Mouse (Mus musculus): ENCODE measurements around the gene Gm21985. TPM values are rescaled to one million over a fixed set of nuclear protein-coding genes. Genes with fewer than 3 reads are reported as not detected.
"Not testable (repeated sequence)": the region's sequence is repeated elsewhere in the genome, so short reads cannot be mapped to it uniquely, and the experiment has no call there.

The Gm21985 gene
- polyA plus RNA-seq, 1 experiment from 2014 or later: not detected

GRCm38 (mm10) chr2:112267547-112268269, 1.6 kb downstream of the Gm21985 start:
- H3K27ac ChIP-seq: no peak overlapping the region
- H3K27me3 ChIP-seq: no peaks in the 10 kb centered on the region
- peaks cover 59% of the 10 kb centered on the region for H3K4me1 ChIP-seq (replicated peaks)
- H3K4me3 ChIP-seq (replicated peaks): peak overlapping the region; percentile 86
- H3K9ac ChIP-seq (replicated peaks): no peak overlapping the region
- H3K4me2 ChIP-seq (replicated peaks): peak overlapping the region; percentile 89
- ATAC-seq: no peak
- H3K9me3 ChIP-seq: no peaks in the 10 kb centered on the region
- H3K36me3 ChIP-seq: no peaks in the 10 kb centered on the region
- WGBS: 82% methylated on average over 8 of the region's 8 CpGs

- WGBS: 88% methylated on average over 2 of the region's 2 CpGs
- Histone ChIP-seq H3K4me3 (replicated peaks) (no peak overlapping the region), H3K4me1 (replicated peaks) (peaks cover 48% of the 10 kb centered on the region), H3K4me2 (replicated peaks) (peak overlapping the region; percentile 22), H3K9ac (replicated peaks) (no peak overlapping the region), H3K27me3 (no peaks in the 10 kb centered on the region), H3K36me3 (no peaks in the 10 kb centered on the region), H3K27ac (no peak overlapping the region), H3K9me3 (no peaks in the 10 kb centered on the region)
- no peak for ATAC-seq
Observed at GRCm38 (mm10) chr2:112270011-112270410, 3.9 kb downstream of the Gm21985 start.

DNA sequence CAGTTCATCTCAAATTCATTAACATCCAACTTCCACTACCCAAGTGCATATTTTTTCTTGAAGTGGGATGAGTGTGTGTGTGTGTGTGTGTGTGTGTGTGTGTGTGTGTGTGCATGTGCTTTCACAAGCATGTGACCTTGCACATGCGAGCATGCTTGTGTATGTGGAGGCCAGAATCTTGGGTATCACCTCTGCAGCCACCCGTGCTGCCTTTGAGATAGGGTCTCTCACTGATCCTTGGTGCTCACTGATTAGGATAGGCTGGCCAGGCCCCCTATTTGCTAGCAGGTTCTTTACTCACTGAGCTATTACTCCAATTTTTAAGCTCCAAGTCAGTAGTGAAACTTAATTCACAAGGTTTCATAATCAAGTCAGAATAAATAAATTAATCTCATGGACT, 6.8 kb downstream of the Gm21985 start:
- no peak overlapping the region for H3K4me3 ChIP-seq (replicated peaks)
- H3K36me3 ChIP-seq: no peaks in the 10 kb centered on the region
- no peak overlapping the region for H3K4me2 ChIP-seq (replicated peaks)
- no peaks in the 10 kb centered on the region for H3K9me3 ChIP-seq
- no peak overlapping the region for H3K9ac ChIP-seq (replicated peaks)
- H3K27ac ChIP-seq: no peak overlapping the region
- no peak for ATAC-seq
- WGBS: 91% methylated on average over 2 of the region's 2 CpGs
- H3K4me1 ChIP-seq (replicated peaks): peaks cover 26% of the 10 kb centered on the region
- no peaks in the 10 kb centered on the region for H3K27me3 ChIP-seq

GRCm38 (mm10) chr2:112273474-112273873, 7.4 kb downstream of the Gm21985 start:
- Histone ChIP-seq H3K27me3 (no peaks in the 10 kb centered on the region), H3K9ac (replicated peaks) (no peak overlapping the region), H3K36me3 (no peaks in the 10 kb centered on the region), H3K9me3 (no peaks in the 10 kb centered on the region), H3K4me2 (replicated peaks) (no peak overlapping the region), H3K4me3 (replicated peaks) (no peak overlapping the region), H3K4me1 (replicated peaks) (peaks cover 22% of the 10 kb centered on the region), H3K27ac (no peak overlapping the region)
- WGBS: 89% methylated on average over 6 of the region's 6 CpGs
- no peak for ATAC-seq

DNA sequence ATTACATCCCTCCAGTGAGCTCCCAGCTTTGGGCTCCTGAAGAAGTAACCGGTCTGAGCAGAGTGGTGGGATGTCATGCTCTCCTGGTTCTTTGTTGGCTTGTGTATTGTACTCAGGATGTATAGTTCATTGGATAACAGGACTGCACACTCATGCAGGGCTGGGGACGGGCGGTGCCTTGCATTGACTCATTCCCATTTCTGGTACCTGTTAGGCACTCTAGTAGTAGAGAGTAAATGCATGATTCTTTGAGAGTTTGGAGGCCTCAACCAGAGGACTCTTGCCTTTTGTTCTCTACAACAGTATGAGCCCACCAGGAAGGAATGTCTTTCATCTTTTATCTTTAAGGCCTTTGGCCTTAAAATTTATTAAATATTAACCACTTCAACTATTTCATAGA, 10.8 kb downstream of the Gm21985 start:
- H3K27me3 ChIP-seq: no peaks in the 10 kb centered on the region
- H3K9me3 ChIP-seq: no peaks in the 10 kb centered on the region
- H3K4me2 ChIP-seq (replicated peaks): no peak overlapping the region
- H3K4me3 ChIP-seq (replicated peaks): no peak overlapping the region
- no peaks in the 10 kb centered on the region for H3K4me1 ChIP-seq (replicated peaks)
- H3K9ac ChIP-seq (replicated peaks): no peak overlapping the region
- WGBS: 95% methylated on average over 3 of the region's 3 CpGs
- H3K36me3 ChIP-seq: no peaks in the 10 kb centered on the region
- no peak overlapping the region for H3K27ac ChIP-seq
- no peak for ATAC-seq

GRCm38 (mm10) chr2:112282846-112283245, 16.7 kb downstream of the Gm21985 start:
- ATAC-seq: no peak
- Histone ChIP-seq H3K4me2 (replicated peaks) (no peak overlapping the region), H3K4me3 (replicated peaks) (no peak overlapping the region), H3K9ac (replicated peaks) (no peak overlapping the region), H3K36me3 (no peaks in the 10 kb centered on the region), H3K9me3 (no peaks in the 10 kb centered on the region), H3K27me3 (no peaks in the 10 kb centered on the region), H3K27ac (no peak overlapping the region), H3K4me1 (replicated peaks) (peaks cover 12% of the 10 kb centered on the region)
- 85% methylated on average over 1 of the region's 1 CpGs for WGBS

DNA sequence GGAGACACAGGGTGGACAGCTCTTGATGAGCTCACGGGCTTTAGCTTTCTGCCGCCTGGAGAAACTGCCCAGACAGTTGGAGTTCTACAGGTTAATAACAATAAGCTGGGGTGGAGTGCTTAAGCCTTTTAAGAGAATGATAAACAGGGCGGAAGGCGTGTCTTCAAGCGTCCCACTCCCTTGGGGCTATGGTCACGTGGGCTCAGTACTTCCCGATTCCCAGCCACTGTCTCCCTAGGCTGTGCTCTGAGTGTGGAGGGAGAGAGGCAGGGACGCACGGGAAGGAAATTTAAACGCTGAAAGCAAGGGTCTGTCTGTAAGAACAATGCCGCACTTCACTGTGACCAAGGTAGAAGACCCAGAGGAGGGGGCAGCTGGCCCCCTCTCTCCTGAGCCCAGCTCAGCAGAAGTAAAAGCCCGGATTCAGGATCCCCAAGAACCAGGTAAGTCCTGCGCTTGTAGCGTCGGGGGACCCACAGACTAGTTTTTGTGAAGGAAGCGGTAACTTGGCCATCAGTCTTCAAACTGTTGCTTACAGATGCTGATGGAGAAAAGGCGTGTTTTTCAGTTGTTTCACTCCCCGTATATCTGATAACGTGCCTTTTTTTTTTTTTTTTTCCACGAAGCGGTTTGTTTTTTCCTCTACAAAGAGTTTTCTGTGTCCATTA, 18.4 kb downstream of the Gm21985 start:
- Histone ChIP-seq H3K27me3 (no peaks in the 10 kb centered on the region), H3K4me2 (replicated peaks) (peak overlapping the region; percentile 76), H3K27ac (no peak overlapping the region), H3K4me3 (replicated peaks) (peak overlapping the region; percentile 48), H3K9me3 (no peaks in the 10 kb centered on the region), H3K36me3 (no peaks in the 10 kb centered on the region), H3K4me1 (replicated peaks) (peaks cover 12% of the 10 kb centered on the region), H3K9ac (replicated peaks) (peak overlapping the region; percentile 66)
- WGBS: 2% methylated on average over 21 of the region's 21 CpGs
- peak; percentile 94 for ATAC-seq

DNA sequence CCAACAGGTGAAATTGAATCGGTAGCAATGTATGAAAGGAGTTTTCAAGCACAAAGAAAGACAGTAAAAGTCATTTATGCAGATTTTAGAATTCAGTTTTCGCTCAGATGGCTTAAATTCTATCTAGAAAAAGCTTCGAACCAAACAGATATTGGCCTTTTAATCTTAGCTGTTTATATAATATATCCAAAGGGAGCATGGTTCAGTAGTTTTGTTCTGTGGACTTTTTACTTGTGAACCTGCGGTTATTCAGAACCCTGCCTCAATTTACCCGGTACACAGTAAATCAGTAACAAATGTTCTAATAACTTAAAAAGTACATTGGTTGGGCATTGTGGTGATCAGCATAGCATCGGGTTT, 18.9 kb downstream of the Gm21985 start:
- 58% methylated on average over 6 of the region's 6 CpGs for WGBS

DNA sequence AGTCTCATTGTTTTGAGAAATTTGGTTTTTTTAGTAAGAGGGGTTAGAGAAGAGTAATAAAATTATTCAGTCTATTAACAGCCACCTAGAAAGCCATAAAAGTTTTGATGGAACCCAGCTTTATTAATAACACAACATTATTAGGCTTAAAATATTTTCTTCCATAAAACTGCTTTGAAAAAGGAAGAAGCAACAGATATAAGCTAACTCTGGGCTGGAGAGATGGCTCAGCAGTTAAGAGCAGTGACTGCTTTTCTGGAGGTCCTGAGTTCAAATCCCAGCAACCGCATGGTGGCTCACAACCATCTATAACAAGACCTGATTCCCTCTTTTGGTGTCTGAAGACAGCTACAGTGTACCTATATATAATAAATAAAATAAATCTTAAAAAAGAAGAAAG, 19.9 kb downstream of the Gm21985 start:
- 97% methylated on average over 1 of the region's 1 CpGs for WGBS

More for the DNA sequence above, 18.9 kb downstream of the Gm21985 start:
- Histone ChIP-seq H3K4me2 (replicated peaks) (peak overlapping the region; percentile 76), H3K4me1 (replicated peaks) (peaks cover 12% of the 10 kb centered on the region), H3K27ac (no peak overlapping the region), H3K9ac (replicated peaks) (no peak overlapping the region), H3K9me3 (no peaks in the 10 kb centered on the region), H3K27me3 (no peaks in the 10 kb centered on the region), H3K4me3 (replicated peaks) (peak overlapping the region; percentile 48), H3K36me3 (no peaks in the 10 kb centered on the region)
- no peak for ATAC-seq

DNA sequence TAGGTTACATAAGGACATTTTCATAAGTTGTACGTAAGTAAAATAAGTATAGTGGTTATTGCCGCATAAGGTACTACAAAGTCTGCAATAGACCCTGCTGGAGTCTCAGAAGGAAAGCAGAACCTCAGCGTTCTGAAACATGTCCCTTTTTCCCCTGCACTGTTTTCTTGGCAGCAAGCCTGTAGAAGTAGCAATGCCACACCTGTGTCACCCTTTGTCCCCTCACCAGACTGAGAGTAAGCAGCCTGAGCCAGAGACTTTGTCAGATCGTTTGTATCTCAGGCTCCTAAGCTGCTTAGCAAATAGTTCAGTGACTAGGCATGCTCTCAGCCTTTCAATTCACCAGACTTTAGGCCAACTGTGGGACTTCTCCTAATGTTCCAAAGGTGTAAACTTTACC, 20.9 kb downstream of the Gm21985 start:
- no peaks in the 10 kb centered on the region for H3K36me3 ChIP-seq
- no peaks in the 10 kb centered on the region for H3K9me3 ChIP-seq
- no peak overlapping the region for H3K4me3 ChIP-seq (replicated peaks)
- H3K9ac ChIP-seq (replicated peaks): no peak overlapping the region
- peaks cover 12% of the 10 kb centered on the region for H3K4me1 ChIP-seq (replicated peaks)
- no peaks in the 10 kb centered on the region for H3K27me3 ChIP-seq
- H3K4me2 ChIP-seq (replicated peaks): no peak overlapping the region
- no peak for ATAC-seq
- no peak overlapping the region for H3K27ac ChIP-seq
- WGBS: 62% methylated on average over 4 of the region's 4 CpGs

More for the DNA sequence above, 19.9 kb downstream of the Gm21985 start:
- H3K4me3 ChIP-seq (replicated peaks); H3K27me3 ChIP-seq; H3K27ac ChIP-seq; H3K9me3 ChIP-seq; H3K4me2 ChIP-seq (replicated peaks); H3K36me3 ChIP-seq; H3K9ac ChIP-seq (replicated peaks); ATAC-seq: not testable (repeated sequence)
- peaks cover 12% of the 10 kb centered on the region for H3K4me1 ChIP-seq (replicated peaks)

DNA sequence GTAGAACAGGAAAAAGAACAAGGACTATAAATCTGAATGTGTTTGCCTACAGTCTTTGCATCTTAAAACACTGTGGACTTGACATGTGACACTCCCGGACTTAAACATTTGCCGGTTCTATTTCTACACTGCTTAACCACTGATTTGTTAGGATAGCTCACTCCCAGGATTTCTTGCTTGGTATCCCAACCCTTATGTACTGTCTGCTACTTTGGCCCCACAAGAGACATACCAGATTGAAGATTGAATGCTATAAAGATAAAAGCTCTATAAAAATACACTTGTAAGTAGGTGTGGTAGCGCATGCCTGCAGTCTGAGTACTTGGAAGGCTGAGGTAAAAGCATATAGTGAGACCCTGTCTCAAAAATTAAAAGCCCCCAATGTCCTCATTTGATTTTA, 23.4 kb downstream of the Gm21985 start:
- no peak overlapping the region for H3K4me3 ChIP-seq (replicated peaks)
- no peak overlapping the region for H3K9ac ChIP-seq (replicated peaks)
- no peak overlapping the region for H3K27ac ChIP-seq
- H3K4me2 ChIP-seq (replicated peaks): no peak overlapping the region
- no peaks in the 10 kb centered on the region for H3K9me3 ChIP-seq
- H3K27me3 ChIP-seq: no peaks in the 10 kb centered on the region
- no peaks in the 10 kb centered on the region for H3K36me3 ChIP-seq
- WGBS: 95% methylated on average over 3 of the region's 3 CpGs
- H3K4me1 ChIP-seq (replicated peaks): peaks cover 5% of the 10 kb centered on the region
- ATAC-seq: no peak

GRCm38 (mm10) chr2:112292823-112293222, 26.7 kb downstream of the Gm21985 start:
- no peak overlapping the region for H3K4me2 ChIP-seq (replicated peaks)
- H3K36me3 ChIP-seq: no peaks in the 10 kb centered on the region
- H3K9me3 ChIP-seq: no peaks in the 10 kb centered on the region
- H3K9ac ChIP-seq (replicated peaks): no peak overlapping the region
- ATAC-seq: no peak
- no peak overlapping the region for H3K4me3 ChIP-seq (replicated peaks)
- no peaks in the 10 kb centered on the region for H3K4me1 ChIP-seq (replicated peaks)
- WGBS: 95% methylated on average over 2 of the region's 2 CpGs
- no peak overlapping the region for H3K27ac ChIP-seq
- no peaks in the 10 kb centered on the region for H3K27me3 ChIP-seq
